Mouse (Mus musculus) intestine, embryonic 16.5 days (tissue): ENCODE data around the gene Slc22a13. TPM values are rescaled to one million over a fixed set of nuclear protein-coding genes. Genes with fewer than 3 reads are reported as not detected.

Source experiments
- ATAC-seq: fragments of 200-750 bp; cut with Nextera tagmentation; 2 replicates; pipeline ENCODE4 v1.8.0; 2017; ENCODE audit warnings: moderate TSS enrichment, moderate library complexity
- H3K27ac ChIP-seq: fragments of 300-500 bp; sonication (generic); 2 replicates; pipeline ENCODE4 v1.5.1; 2014; ENCODE audit warnings: mild to moderate bottlenecking, low read length
- H3K27me3 ChIP-seq: fragments of 300-500 bp; sonication (generic); replicated peaks from 2 replicates; pipeline ENCODE4 v1.6.1; 2014; ENCODE audit warnings: low read length, control low read depth, mixed read lengths; ENCODE audit not compliant: control insufficient read depth, insufficient read depth
- H3K36me3 ChIP-seq: fragments of 300-500 bp; sonication (generic); 2 replicates; pipeline ENCODE4 v1.6.1; 2014; ENCODE audit warnings: low read length, control low read depth; ENCODE audit not compliant: control insufficient read depth, insufficient read depth
- H3K4me1 ChIP-seq: fragments of 300-500 bp; sonication (generic); 2 replicates; pipeline ENCODE4 v1.6.1; 2014; ENCODE audit warnings: low read length, control low read depth, mixed read lengths; ENCODE audit not compliant: control insufficient read depth, insufficient read depth
- H3K4me2 ChIP-seq: fragments of 300-500 bp; sonication (generic); 2 replicates; pipeline ENCODE4 v1.6.1; 2014; ENCODE audit warnings: low read depth, low read length, control low read depth
- H3K4me3 ChIP-seq: fragments of 300-500 bp; sonication (generic); 2 replicates; pipeline ENCODE4 v1.5.1; 2014; ENCODE audit warnings: mild to moderate bottlenecking, low read length
- H3K9ac ChIP-seq: fragments of 300-500 bp; sonication (generic); 2 replicates; pipeline ENCODE4 v1.6.1; 2014; ENCODE audit warnings: low read depth, low read length
- H3K9me3 ChIP-seq: fragments of 300-500 bp; sonication (generic); 2 replicates; pipeline ENCODE4 v1.6.1; 2016; ENCODE audit warnings: low read length, control low read depth; ENCODE audit not compliant: control insufficient read depth
- WGBS: fragments of 180-500 bp; shearing (Covaris S2); extraction: QIAGEN DNeasy Blood & Tissue Kit; methylation state at CpG from one replicate; pipeline ENCODE4 v1.1.7; 2014; 5-methylcytosine and 5-hydroxymethylcytosine counted together
- polyA plus RNA-seq: library from polyadenylated mRNA; unstranded; fragments of >200 nt; fragmentation: Nextera tagmentation; extraction: Ambion mirVana; gene quantifications from 2 replicates; pipeline ENCODE4 v1.2.1, GENCODE M21; 2015

The Slc22a13 gene
- polyA plus RNA-seq, 1 experiment from 2014 or later: not detected

DNA sequence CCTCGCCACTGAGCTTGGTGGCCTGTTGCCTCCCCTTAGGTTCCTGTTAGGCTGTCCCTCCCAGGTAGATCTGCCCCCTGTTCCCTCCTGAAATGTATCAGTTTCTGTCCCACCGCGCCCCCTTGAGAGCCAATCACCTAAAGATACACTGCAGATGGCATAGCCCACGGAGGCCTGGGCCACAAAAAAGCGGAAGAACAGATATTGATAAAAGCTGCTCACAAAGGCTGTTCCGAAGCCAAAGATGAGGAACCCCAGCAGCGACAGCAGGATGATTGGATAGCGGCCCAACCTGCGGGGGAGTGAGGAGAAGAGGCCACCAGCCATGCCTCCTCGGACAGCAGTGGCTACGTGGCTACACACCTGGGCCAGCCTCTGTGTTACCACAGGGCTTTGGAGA is 29.6 kb downstream of the Slc22a13 start:
- H3K4me1 ChIP-seq: no peaks in the 10 kb centered on the region
- no peak overlapping the region for H3K4me2 ChIP-seq
- WGBS: 90% methylated on average over 11 of the region's 11 CpGs
- H3K4me3 ChIP-seq: no peak overlapping the region
- H3K27ac ChIP-seq: no peak overlapping the region
- H3K27me3 ChIP-seq: no peaks in the 10 kb centered on the region
- H3K9ac ChIP-seq: no peak overlapping the region
- H3K9me3 ChIP-seq: no peaks in the 10 kb centered on the region
- no peaks in the 10 kb centered on the region for H3K36me3 ChIP-seq
- ATAC-seq: no peak

GRCm38 (mm10) chr9:119167608-119168007 is 41.3 kb downstream of the Slc22a13 start:
- 88% methylated on average over 2 of the region's 2 CpGs for WGBS

DNA sequence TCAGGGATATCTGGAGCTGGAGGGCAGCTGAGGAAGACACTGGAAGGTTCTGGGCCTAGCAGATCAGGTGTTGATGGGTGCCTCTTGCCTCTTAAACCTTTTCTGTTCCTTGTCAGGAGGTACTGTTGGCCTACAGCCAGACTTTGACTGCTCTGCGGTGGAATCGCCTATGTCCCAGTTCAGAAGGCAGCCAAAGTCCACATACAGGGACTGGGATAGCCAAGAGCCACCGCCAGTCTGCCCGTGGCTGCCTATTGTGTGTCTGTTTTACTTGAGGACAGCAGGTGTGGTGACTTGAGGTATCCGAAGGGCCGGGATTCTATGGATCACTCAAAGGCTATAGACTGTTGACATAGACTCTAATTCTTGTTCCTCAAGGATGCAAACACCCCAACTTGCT is 43.4 kb downstream of the Slc22a13 start:
- Histone ChIP-seq H3K4me1 (no peaks in the 10 kb centered on the region), H3K9me3 (no peaks in the 10 kb centered on the region), H3K4me3 (no peak overlapping the region), H3K27me3 (no peaks in the 10 kb centered on the region), H3K27ac (no peak overlapping the region), H3K9ac (no peak overlapping the region), H3K36me3 (no peaks in the 10 kb centered on the region), H3K4me2 (no peak overlapping the region)
- ATAC-seq: peak; percentile 79
- 85% methylated on average over 6 of the region's 6 CpGs for WGBS

More at GRCm38 (mm10) chr9:119167608-119168007, 41.3 kb downstream of the Slc22a13 start:
- Histone ChIP-seq H3K27ac (no peak overlapping the region), H3K27me3 (no peaks in the 10 kb centered on the region), H3K4me3 (no peak overlapping the region), H3K4me1 (no peaks in the 10 kb centered on the region), H3K4me2 (no peak overlapping the region), H3K9me3 (no peaks in the 10 kb centered on the region), H3K36me3 (no peaks in the 10 kb centered on the region), H3K9ac (no peak overlapping the region)
- ATAC-seq: no peak

- peak; percentile 52 for ATAC-seq
These were observed 44.2 kb downstream of the Slc22a13 start for GRCm38 (mm10) chr9:119164743-119165142.

DNA sequence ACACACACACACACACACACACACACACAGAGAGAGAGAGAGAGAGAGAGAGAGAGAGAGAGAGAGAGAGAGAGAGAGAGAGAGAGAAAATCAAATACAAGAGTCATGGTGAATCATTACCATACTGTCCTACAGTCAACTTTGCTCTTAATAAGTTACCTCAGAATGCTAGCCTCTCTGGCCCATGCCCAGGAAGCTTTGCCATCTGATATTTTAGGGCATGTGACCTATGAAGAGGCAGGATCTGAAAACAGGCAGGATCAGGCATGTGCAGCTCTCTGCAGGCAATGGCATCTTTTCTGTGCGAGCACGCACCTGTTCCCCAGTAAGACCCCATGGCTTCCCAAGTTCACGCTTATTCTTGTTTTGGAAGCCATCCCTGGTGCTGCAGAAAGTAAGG is 48.2 kb downstream of the Slc22a13 start:
- Histone ChIP-seq H3K9ac (no peak overlapping the region), H3K27ac (no peak overlapping the region)
- WGBS: 88% methylated on average over 3 of the region's 3 CpGs

More at GRCm38 (mm10) chr9:119164743-119165142, 44.2 kb downstream of the Slc22a13 start:
- Histone ChIP-seq H3K4me3 (no peak overlapping the region), H3K27ac (no peak overlapping the region), H3K4me1 (no peaks in the 10 kb centered on the region), H3K27me3 (no peaks in the 10 kb centered on the region), H3K9me3 (no peaks in the 10 kb centered on the region), H3K4me2 (no peak overlapping the region), H3K36me3 (no peaks in the 10 kb centered on the region), H3K9ac (no peak overlapping the region)
- 86% methylated on average over 7 of the region's 7 CpGs for WGBS

DNA sequence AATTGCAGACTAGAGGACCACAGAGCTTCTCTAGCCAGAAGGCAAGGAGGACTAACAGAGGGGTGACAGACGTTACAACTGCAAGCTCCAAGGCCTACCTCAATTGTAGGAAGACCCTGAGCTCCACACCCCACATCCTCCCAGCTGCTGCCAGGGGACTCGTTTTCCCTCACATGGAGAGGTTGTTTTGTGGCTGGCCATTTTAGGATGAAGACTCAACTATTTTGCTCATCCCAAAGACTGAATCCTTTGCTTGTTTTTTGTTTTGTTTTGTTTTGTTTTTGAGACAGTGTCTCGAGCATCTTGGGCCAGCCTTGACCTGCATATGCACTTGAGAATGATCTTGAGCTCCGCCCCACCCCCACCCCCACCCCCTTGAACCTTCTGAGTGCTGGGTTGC is 50.0 kb downstream of the Slc22a13 start, which contains the start of gene Gm47289:
TSS of gene Gm47289 (plus strand) at position 301 of the 400 bp plus-strand sequence.
- no peak for ATAC-seq
- no peak within 1 kb of the TSS for H3K9ac ChIP-seq
- no peaks in the 10 kb centered on the region for H3K9me3 ChIP-seq
- H3K27ac ChIP-seq: no peak within 1 kb of the TSS
- no peak within 1 kb of the TSS for H3K4me2 ChIP-seq
- no peak within 1 kb of the TSS for H3K4me3 ChIP-seq
- 0 out of 2 replicates have a peak, but pooled peaks cover 2% of the 10 kb centered on the region for H3K27me3 ChIP-seq
- no peaks in the 10 kb centered on the region for H3K4me1 ChIP-seq
- no peaks in the 10 kb centered on the region for H3K36me3 ChIP-seq
- WGBS: 56% methylated on average over 4 of the region's 4 CpGs

More for the DNA sequence above, 48.2 kb downstream of the Slc22a13 start:
- Histone ChIP-seq H3K36me3 (no peaks in the 10 kb centered on the region), H3K27me3 (0 out of 2 replicates have a peak, but pooled peaks cover 2% of the 10 kb centered on the region), H3K4me1 (no peaks in the 10 kb centered on the region), H3K9me3 (no peaks in the 10 kb centered on the region), H3K4me3 (no peak overlapping the region), H3K4me2 (no peak overlapping the region)
- ATAC-seq: no peak

GRCm38 (mm10) chr9:119156278-119157201 is 52.4 kb downstream of the Slc22a13 start, which contains the start of gene Acaa1b:
Acaa1b (minus strand) TSS chr9:119157093.
- Histone ChIP-seq H3K27ac (no peak within 1 kb of the TSS), H3K4me2 (peak within 1 kb of the TSS; percentile 81), H3K27me3 (0 out of 2 replicates have a peak, but pooled peaks cover 2% of the 10 kb centered on the region), H3K36me3 (no peaks in the 10 kb centered on the region), H3K4me1 (no peaks in the 10 kb centered on the region), H3K4me3 (peak within 1 kb of the TSS; percentile 59), H3K9ac (peak within 1 kb of the TSS; percentile 63), H3K9me3 (no peaks in the 10 kb centered on the region)
- peak; percentile 91 for ATAC-seq
- under 1% methylated on average over 65 of the region's 65 CpGs for WGBS

DNA sequence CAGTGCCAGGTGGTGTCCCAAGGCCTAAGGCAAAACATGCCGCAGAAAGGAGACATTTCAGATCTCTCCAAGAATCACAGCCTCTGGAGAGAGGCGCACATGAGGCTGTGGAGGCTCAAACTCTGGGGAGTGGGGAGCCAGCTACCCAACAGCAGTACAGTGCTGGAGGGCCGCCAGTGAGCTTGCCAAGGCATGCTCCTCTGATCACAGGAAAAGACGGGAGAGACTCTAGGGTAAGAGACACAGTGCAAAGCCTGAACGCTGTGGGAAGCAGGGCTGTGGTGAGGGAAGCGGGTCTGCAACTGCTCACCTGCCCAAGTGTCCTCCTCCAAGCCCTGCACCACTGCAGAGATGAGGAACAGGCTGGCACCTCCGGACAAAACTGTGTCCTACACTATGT is 53.1 kb downstream of the Slc22a13 start:
- Histone ChIP-seq H3K27ac (no peak overlapping the region), H3K4me2 (0 out of 2 replicates have a peak overlapping the region, but pooled peaks have one; percentile 12), H3K9ac (no peak overlapping the region), H3K4me1 (no peaks in the 10 kb centered on the region), H3K27me3 (0 out of 2 replicates have a peak, but pooled peaks cover 2% of the 10 kb centered on the region), H3K36me3 (no peaks in the 10 kb centered on the region), H3K9me3 (no peaks in the 10 kb centered on the region), H3K4me3 (no peak overlapping the region)
- ATAC-seq: 0 out of 2 replicates have a peak, but pooled peaks have one; percentile 14
- 58% methylated on average over 7 of the region's 7 CpGs for WGBS

DNA sequence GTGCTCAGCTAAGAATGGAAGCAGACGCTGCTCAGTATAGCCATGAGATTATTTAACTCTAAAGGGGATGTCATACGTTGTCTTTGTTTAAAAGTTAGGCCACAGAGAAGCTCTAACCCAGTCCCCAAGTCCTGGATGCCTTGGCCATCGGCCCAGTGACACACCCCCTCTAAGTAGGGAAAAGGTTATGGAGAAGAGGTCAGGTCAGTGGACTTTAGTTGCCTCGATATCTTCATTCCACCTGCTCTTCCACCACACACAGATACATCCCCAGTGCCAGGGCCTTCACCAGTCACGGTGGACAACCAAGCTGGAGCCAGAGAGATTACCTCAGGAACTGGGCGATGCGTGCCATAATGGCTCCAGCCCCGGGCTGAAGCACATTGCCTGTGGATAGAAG is 53.5 kb downstream of the Slc22a13 start:
- Histone ChIP-seq H3K9me3 (no peaks in the 10 kb centered on the region), H3K27ac (no peak overlapping the region), H3K27me3 (0 out of 2 replicates have a peak, but pooled peaks cover 2% of the 10 kb centered on the region), H3K4me1 (no peaks in the 10 kb centered on the region), H3K4me2 (no peak overlapping the region), H3K9ac (no peak overlapping the region), H3K36me3 (no peaks in the 10 kb centered on the region), H3K4me3 (no peak overlapping the region)
- no peak for ATAC-seq
- 79% methylated on average over 8 of the region's 8 CpGs for WGBS
